Mouse (Mus musculus) liver, embryonic 11.5 days (tissue): ENCODE results near the gene Akr1c18. TPM values are rescaled to one million over a fixed set of nuclear protein-coding genes. Genes with fewer than 3 reads are reported as not detected.
"Not testable (repeated sequence)": the region's sequence is repeated elsewhere in the genome, so short reads cannot be mapped to it uniquely, and the experiment has no call there.

Source experiments
- ATAC-seq: fragments of 200-750 bp; cut with Nextera tagmentation; replicated peaks from 2 replicates; pipeline ENCODE4 v1.8.0; 2017; ENCODE audit warnings: moderate number of reproducible peaks, mild to moderate bottlenecking, moderate TSS enrichment, moderate library complexity; ENCODE audit not compliant: low FRiP score
- DNase-seq: peaks from one replicate; pipeline ENCODE4 v3.0.0-alpha.2; 2017; ENCODE audit warnings: low spot score
- H3K27ac ChIP-seq: fragments of 300-500 bp; sonication (generic); 2 replicates; pipeline ENCODE4 v1.5.1; 2014; ENCODE audit warnings: mild to moderate bottlenecking, low read depth, low read length, control low read depth
- H3K27me3 ChIP-seq: fragments of 300-500 bp; sonication (generic); replicated peaks from 2 replicates; pipeline ENCODE4 v1.6.1; 2014; ENCODE audit warnings: low read length, mixed read lengths; ENCODE audit not compliant: control insufficient read depth, insufficient read depth
- H3K36me3 ChIP-seq: fragments of 300-500 bp; sonication (generic); 2 replicates; pipeline ENCODE4 v1.6.1; 2014; ENCODE audit warnings: mild to moderate bottlenecking, low read length, moderate library complexity, mixed read lengths; ENCODE audit not compliant: control insufficient read depth, insufficient read depth
- H3K4me1 ChIP-seq: fragments of 300-500 bp; sonication (generic); replicated peaks from 2 replicates; pipeline ENCODE4 v1.6.1; 2014; ENCODE audit warnings: low read length, mixed read lengths; ENCODE audit not compliant: control insufficient read depth, insufficient read depth
- H3K4me2 ChIP-seq: fragments of 300-500 bp; sonication (generic); 2 replicates; pipeline ENCODE4 v1.6.1; 2014; ENCODE audit warnings: mild to moderate bottlenecking, control low read depth, moderate library complexity
- H3K4me3 ChIP-seq: fragments of 300-500 bp; sonication (generic); 2 replicates; pipeline ENCODE4 v1.5.1; 2014; ENCODE audit warnings: low read depth, low read length, control low read depth
- H3K9ac ChIP-seq: fragments of 300-500 bp; sonication (generic); 2 replicates; pipeline ENCODE4 v1.6.1; 2014; ENCODE audit warnings: low read depth, low read length, control low read depth
- H3K9me3 ChIP-seq: fragments of 300-500 bp; sonication (generic); 2 replicates; pipeline ENCODE4 v1.6.1; 2016; ENCODE audit warnings: low read length, inconsistent platforms, mixed read lengths; ENCODE audit not compliant: control insufficient read depth
- WGBS: fragments of 180-500 bp; shearing (Covaris S2); extraction: QIAGEN DNeasy Blood & Tissue Kit; methylation state at CpG from one replicate; pipeline ENCODE4 v1.1.7; 2014; 5-methylcytosine and 5-hydroxymethylcytosine counted together
- polyA plus RNA-seq: library from polyadenylated mRNA; unstranded; fragments of >200 nt; fragmentation: Nextera tagmentation; extraction: Ambion mirVana; gene quantifications from 2 replicates; pipeline ENCODE4 v1.2.1, GENCODE M21; 2014

Akr1c18 gene
- polyA plus RNA-seq, 1 experiment from 2014 or later, result 0.47 TPM

DNA sequence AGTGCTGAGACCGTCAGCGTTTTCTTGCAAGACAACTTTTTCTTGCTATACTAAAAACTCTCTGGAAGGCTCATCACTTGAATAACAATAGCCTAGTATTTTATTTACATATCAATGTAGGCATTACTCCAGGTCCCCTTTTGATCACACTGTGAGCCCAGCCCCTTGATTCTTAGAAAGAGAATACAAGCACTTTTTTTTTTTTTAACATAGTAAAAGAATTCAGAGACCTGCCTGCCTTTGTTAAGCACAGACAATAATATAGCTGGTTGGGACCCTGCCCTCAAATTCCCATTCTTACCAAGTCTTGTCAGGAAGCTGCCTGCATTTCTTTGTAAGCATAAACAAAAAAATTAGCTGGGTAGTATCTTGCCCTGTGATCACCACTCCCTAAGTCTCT is 4.8 kb upstream of the Akr1c18 start:
- no peak overlapping the region for H3K9ac ChIP-seq
- WGBS, result 79% methylated on average over 2 of the region's 2 CpGs
- H3K4me1 ChIP-seq, result no peaks in the 10 kb centered on the region
- ATAC-seq, result no peak
- H3K27me3 ChIP-seq, result no peaks in the 10 kb centered on the region
- no peak for DNase-seq
- H3K4me2 ChIP-seq, result no peak overlapping the region
- H3K9me3 ChIP-seq, result no peaks in the 10 kb centered on the region
- H3K36me3 ChIP-seq, result no peaks in the 10 kb centered on the region
- no peak overlapping the region for H3K4me3 ChIP-seq
- H3K27ac ChIP-seq, result no peak overlapping the region

DNA sequence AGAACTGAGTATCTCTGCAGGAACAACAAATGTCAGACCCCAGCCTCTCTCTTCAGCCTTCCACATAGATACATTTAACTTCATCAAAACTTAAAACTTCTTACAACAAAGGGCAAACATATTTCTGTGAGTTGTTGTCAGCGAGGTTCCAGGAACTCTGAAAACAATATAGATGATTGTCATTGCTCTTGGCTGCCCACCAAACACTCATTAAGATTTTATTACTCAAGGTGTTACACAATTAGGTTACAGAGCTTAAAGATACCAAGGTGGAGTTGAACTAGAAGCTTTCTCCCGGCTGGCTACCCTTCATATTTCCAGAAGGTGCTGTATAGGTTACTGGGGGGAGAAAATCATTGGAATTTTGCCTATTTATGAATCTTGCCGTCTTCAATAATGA is 3.1 kb upstream of the Akr1c18 start:
- ATAC-seq (no peak), DNase-seq (no peak)
- H3K4me2 ChIP-seq, result no peak overlapping the region
- no peak overlapping the region for H3K9ac ChIP-seq
- 63% methylated on average over 3 of the region's 3 CpGs for WGBS
- H3K27me3 ChIP-seq, result no peaks in the 10 kb centered on the region
- no peak overlapping the region for H3K27ac ChIP-seq
- no peaks in the 10 kb centered on the region for H3K4me1 ChIP-seq
- H3K36me3 ChIP-seq, result no peaks in the 10 kb centered on the region
- H3K4me3 ChIP-seq, result no peak overlapping the region
- H3K9me3 ChIP-seq, result no peaks in the 10 kb centered on the region

DNA sequence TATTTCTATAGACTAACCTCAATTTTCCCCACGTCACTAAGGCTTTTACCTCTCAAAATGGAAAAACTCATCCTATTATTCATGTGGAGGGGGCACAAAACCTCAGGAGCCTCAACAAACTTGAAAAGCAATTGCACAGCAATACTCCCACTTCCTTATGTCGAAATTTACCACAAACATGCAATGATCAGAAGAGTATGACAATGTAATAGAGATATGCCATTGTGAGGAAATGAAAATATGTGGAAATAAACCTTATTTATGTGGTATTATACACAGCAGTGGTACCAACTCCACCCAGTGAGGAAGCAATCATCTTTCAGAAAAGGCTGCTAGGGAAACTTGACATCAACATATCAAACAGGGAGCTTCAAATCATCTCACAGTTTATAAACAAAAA is 2.5 kb upstream of the Akr1c18 start:
- Histone ChIP-seq H3K9me3 (no peaks in the 10 kb centered on the region), H3K9ac (no peak overlapping the region), H3K4me1 (no peaks in the 10 kb centered on the region), H3K27me3 (no peaks in the 10 kb centered on the region), H3K27ac (no peak overlapping the region), H3K4me3 (no peak overlapping the region), H3K4me2 (no peak overlapping the region), H3K36me3 (no peaks in the 10 kb centered on the region)
- DNase-seq (no peak), ATAC-seq (no peak)
- 63% methylated on average over 2 of the region's 2 CpGs for WGBS

DNA sequence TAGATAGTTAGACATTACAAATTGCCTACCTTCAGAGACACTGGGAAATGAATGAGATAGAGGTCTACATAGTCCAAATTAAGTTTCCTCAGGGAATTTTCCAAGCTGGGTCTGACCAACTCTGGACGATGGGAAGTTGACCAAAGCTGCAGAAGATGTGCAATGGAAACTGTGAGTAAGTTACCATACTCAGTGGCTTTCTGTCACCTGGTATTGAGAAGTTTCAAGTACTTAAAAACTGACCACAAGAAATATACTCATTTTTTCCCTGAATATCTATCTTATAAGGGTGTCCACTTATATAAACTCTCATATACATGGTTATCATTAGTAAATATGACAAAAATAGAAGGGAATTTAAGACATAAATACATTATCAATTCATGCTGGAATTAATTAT is 6.2 kb downstream of the Akr1c18 start:
- Histone ChIP-seq H3K27ac (no peak overlapping the region), H3K4me1 (no peaks in the 10 kb centered on the region), H3K27me3 (no peaks in the 10 kb centered on the region), H3K36me3 (no peaks in the 10 kb centered on the region), H3K4me2 (no peak overlapping the region), H3K9me3 (no peaks in the 10 kb centered on the region), H3K9ac (no peak overlapping the region), H3K4me3 (no peak overlapping the region)
- DNase-seq (no peak), ATAC-seq (no peak)
- WGBS, result 59% methylated on average over 1 of the region's 1 CpGs

DNA sequence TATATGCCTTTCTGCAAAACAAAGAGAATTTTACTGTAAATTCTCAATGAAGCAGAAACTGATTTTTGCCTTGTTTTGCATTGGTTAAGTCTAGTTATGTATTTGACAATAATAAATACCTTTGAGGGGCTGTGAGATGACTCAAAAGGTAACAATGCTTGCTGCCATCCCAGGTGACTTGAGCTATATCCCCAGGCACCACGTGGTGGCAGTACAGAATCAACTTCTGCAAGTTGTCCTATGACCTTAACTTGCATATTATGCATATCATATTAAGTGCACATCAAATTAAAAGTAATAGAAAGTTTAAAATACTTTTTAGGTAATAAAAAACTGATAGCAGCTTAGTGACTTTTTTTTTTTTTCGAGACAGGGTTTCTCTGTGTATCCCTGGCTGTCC is 17.4 kb downstream of the Akr1c18 start:
- no peaks in the 10 kb centered on the region for H3K36me3 ChIP-seq
- ATAC-seq (no peak), DNase-seq (no peak)
- H3K9me3 ChIP-seq, result no peaks in the 10 kb centered on the region
- H3K9ac ChIP-seq, result no peak overlapping the region
- WGBS, result 28% methylated on average over 2 of the region's 2 CpGs
- no peaks in the 10 kb centered on the region for H3K4me1 ChIP-seq
- H3K27ac ChIP-seq, result no peak overlapping the region
- no peaks in the 10 kb centered on the region for H3K27me3 ChIP-seq
- H3K4me2 ChIP-seq, result no peak overlapping the region
- no peak overlapping the region for H3K4me3 ChIP-seq

DNA sequence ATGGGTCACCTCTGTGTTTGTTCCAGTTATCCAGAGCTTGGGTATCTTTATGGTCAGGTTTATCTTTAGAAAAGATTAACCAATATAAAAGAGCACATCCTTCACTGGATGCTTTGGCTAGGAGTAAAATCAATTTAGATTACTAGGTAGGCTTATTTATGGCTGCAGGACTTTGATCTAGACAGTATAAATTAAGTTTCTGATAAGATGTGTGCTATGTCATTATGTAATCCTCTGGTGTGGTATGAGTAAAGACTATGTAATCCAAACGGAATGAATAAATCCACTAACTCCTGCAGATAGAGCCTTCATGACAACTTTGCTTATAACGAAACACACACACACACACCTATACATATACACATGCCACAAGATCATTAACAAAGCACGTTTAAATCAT is 18.7 kb downstream of the Akr1c18 start:
- DNase-seq, result no peak
- Histone ChIP-seq H3K4me2 (no peak overlapping the region), H3K9ac (no peak overlapping the region), H3K4me1 (no peaks in the 10 kb centered on the region), H3K4me3 (no peak overlapping the region), H3K36me3 (no peaks in the 10 kb centered on the region), H3K9me3 (no peaks in the 10 kb centered on the region), H3K27me3 (no peaks in the 10 kb centered on the region), H3K27ac (no peak overlapping the region)
- WGBS, result 60% methylated on average over 3 of the region's 3 CpGs
- no peak for ATAC-seq

DNA sequence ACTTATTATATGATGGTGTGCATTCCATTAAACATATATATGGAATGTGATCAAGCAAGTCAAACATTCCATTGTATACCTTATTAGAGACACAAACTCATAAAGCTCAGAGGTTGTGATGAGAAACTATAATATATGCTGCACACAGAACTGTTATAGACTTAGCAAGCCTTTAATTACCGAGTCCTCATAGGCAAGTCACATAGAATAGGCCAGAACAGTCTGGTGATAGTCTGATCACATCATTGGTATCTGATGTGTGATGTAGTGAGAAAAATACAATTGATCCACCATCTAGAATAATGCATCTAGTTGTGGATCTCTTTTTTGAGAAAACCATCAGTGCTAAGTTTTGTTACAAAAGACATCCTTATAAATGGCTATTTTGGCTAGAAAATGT is 19.1 kb downstream of the Akr1c18 start:
- DNase-seq, result no peak
- H3K9me3 ChIP-seq, result no peaks in the 10 kb centered on the region
- H3K36me3 ChIP-seq, result no peaks in the 10 kb centered on the region
- no peak for ATAC-seq
- 73% methylated on average over 1 of the region's 1 CpGs for WGBS
- no peak overlapping the region for H3K4me3 ChIP-seq
- H3K4me1 ChIP-seq, result no peaks in the 10 kb centered on the region
- H3K27ac ChIP-seq, result no peak overlapping the region
- no peaks in the 10 kb centered on the region for H3K27me3 ChIP-seq
- no peak overlapping the region for H3K4me2 ChIP-seq
- H3K9ac ChIP-seq, result no peak overlapping the region

DNA sequence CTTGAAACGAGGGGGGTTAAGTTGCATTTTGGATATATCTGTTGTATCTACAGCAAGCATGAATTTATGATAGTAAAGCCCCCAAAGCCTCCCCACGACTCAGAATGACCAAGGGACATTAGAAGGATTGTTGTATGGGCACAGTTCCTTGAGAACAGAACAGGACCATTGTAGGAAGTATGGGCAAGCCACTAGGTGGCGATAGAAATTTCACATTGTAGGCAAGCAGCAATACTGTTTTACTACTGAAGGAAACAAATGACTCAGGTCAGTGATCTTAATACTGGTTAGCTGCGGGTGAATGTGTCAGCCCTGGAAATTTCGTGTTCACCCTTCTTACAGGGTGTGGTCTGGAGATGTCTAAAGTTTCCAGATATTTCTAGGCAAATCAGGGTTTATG is 21.4 kb downstream of the Akr1c18 start:
- no peak for ATAC-seq
- Histone ChIP-seq H3K27me3 (no peaks in the 10 kb centered on the region), H3K27ac (no peak overlapping the region), H3K4me2 (no peak overlapping the region), H3K9me3 (no peaks in the 10 kb centered on the region), H3K36me3 (no peaks in the 10 kb centered on the region), H3K4me3 (no peak overlapping the region), H3K9ac (no peak overlapping the region), H3K4me1 (no peaks in the 10 kb centered on the region)
- DNase-seq, result no peak
- 31% methylated on average over 5 of the region's 5 CpGs for WGBS

DNA sequence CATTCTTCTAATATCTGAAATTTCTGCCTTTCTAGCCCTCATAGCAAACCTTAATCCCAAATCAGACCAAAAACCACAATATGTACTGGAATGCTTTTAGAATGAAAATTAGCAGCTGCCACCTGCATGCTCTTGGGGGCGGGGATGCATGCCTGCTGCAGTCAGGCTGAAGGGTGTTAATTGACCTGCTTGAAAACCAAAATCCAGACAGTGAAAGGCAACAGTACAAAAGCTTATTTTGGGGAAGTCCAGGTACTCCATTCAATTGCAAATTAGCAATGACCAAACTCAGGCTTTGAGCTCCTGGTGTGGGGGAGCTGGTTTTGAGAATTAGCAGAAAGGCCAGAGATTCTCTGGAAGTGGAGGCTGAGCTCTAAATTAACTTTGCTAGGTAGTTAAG is 24.6 kb downstream of the Akr1c18 start:
- not testable (repeated sequence) for H3K9ac ChIP-seq, H3K36me3 ChIP-seq, ATAC-seq, H3K27me3 ChIP-seq, H3K9me3 ChIP-seq, H3K4me3 ChIP-seq, DNase-seq, H3K4me1 ChIP-seq, H3K27ac ChIP-seq, H3K4me2 ChIP-seq
- 71% methylated on average over 1 of the region's 1 CpGs for WGBS
